Mouse (Mus musculus) kidney, embryonic 16.5 days (tissue): ENCODE measurements around the gene Homer1. TPM values are rescaled to one million over a fixed set of nuclear protein-coding genes. Genes with fewer than 3 reads are reported as not detected.
A peak's percentile ranks its signal among the peaks of the same experiment; 100 is the strongest.

Experiments
- ATAC-seq: fragments of 200-750 bp; cut with Nextera tagmentation; 2 replicates; pipeline ENCODE4 v1.8.0; 2017; ENCODE audit warnings: moderate TSS enrichment; ENCODE audit not compliant: low FRiP score, low TSS enrichment
- H3K27ac ChIP-seq: fragments of 300-500 bp; sonication (generic); 2 replicates; pipeline ENCODE4 v1.5.1; 2014; ENCODE audit warnings: low read length
- H3K27me3 ChIP-seq: fragments of 300-500 bp; sonication (generic); 2 replicates; pipeline ENCODE4 v1.6.1; 2014; ENCODE audit warnings: low read length, control low read depth, mixed read lengths; ENCODE audit not compliant: insufficient read depth
- H3K36me3 ChIP-seq: fragments of 300-500 bp; sonication (generic); 2 replicates; pipeline ENCODE4 v1.6.1; 2014; ENCODE audit warnings: low read length, control low read depth, mixed read lengths; ENCODE audit not compliant: insufficient read depth
- H3K4me1 ChIP-seq: fragments of 300-500 bp; sonication (generic); 2 replicates; pipeline ENCODE4 v1.6.1; 2014; ENCODE audit warnings: low read length, control low read depth, mixed read lengths; ENCODE audit not compliant: insufficient read depth
- H3K4me2 ChIP-seq: fragments of 300-500 bp; sonication (generic); replicated peaks from 2 replicates; pipeline ENCODE4 v1.6.1; 2014; ENCODE audit warnings: low read depth, low read length
- H3K4me3 ChIP-seq: fragments of 300-500 bp; sonication (generic); 2 replicates; pipeline ENCODE4 v1.5.1; 2014; ENCODE audit warnings: mild to moderate bottlenecking, low read length
- H3K9ac ChIP-seq: fragments of 300-500 bp; sonication (generic); replicated peaks from 2 replicates; pipeline ENCODE4 v1.6.1; 2014; ENCODE audit warnings: low read length
- H3K9me3 ChIP-seq: fragments of 300-500 bp; sonication (generic); 2 replicates; pipeline ENCODE4 v1.6.1; 2016; ENCODE audit warnings: low read length, control low read depth
- WGBS: fragments of 180-500 bp; shearing (Covaris S2); extraction: QIAGEN DNeasy Blood & Tissue Kit; methylation state at CpG from one replicate; pipeline ENCODE4 v1.1.7; 2014; 5-methylcytosine and 5-hydroxymethylcytosine counted together
- polyA plus RNA-seq: library from polyadenylated mRNA; unstranded; fragments of >200 nt; fragmentation: Nextera tagmentation; extraction: Ambion mirVana; gene quantifications from 2 replicates; pipeline ENCODE4 v1.2.1, GENCODE M21; 2015

The Homer1 gene
- polyA plus RNA-seq, 1 experiment from 2014 or later = 3.2 TPM

GRCm38 (mm10) chr13:93418292-93418691 is 118.9 kb downstream of the Homer1 start:
- Histone ChIP-seq H3K4me3 (no peak overlapping the region), H3K9me3 (no peaks in the 10 kb centered on the region), H3K4me2 (no peak overlapping the region), H3K4me1 (no peaks in the 10 kb centered on the region), H3K9ac (no peak overlapping the region), H3K27ac (no peak overlapping the region), H3K27me3 (no peaks in the 10 kb centered on the region), H3K36me3 (no peaks in the 10 kb centered on the region)
- 88% methylated on average over 2 of the region's 2 CpGs for WGBS
- ATAC-seq = no peak

- H3K9me3 ChIP-seq = no peaks in the 10 kb centered on the region
- H3K4me1 ChIP-seq = no peaks in the 10 kb centered on the region
- ATAC-seq = no peak
- WGBS = 69% methylated on average over 2 of the region's 2 CpGs
- no peak overlapping the region for H3K4me2 ChIP-seq
- H3K27ac ChIP-seq = no peak overlapping the region
- no peak overlapping the region for H3K9ac ChIP-seq
- H3K27me3 ChIP-seq = no peaks in the 10 kb centered on the region
- H3K36me3 ChIP-seq = no peaks in the 10 kb centered on the region
- no peak overlapping the region for H3K4me3 ChIP-seq
These were observed 120.3 kb downstream of the Homer1 start for GRCm38 (mm10) chr13:93419779-93420178.

DNA sequence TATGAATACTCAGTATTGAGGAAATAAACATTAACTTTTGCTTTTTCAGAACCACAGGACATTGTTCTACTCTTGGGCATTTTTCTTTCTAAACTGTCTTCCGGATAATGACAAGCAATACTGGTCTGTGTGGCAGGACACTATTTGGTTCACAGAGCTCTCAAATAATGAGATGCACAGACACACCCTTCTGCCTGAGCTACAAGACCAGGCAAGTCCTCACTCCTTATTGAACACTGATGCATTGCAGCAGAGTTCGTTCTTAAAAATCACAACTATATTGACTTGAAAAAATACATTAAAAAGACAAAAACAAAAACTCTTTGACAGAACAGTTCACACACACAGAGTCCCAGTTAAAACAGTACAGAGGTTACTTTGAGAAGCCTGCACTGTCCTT is 123.8 kb downstream of the Homer1 start:
- no peaks in the 10 kb centered on the region for H3K36me3 ChIP-seq
- no peak overlapping the region for H3K4me3 ChIP-seq
- H3K4me1 ChIP-seq = no peaks in the 10 kb centered on the region
- H3K27me3 ChIP-seq = no peaks in the 10 kb centered on the region
- no peak overlapping the region for H3K9ac ChIP-seq
- WGBS = 83% methylated on average over 2 of the region's 2 CpGs
- H3K4me2 ChIP-seq = no peak overlapping the region
- ATAC-seq = no peak
- H3K9me3 ChIP-seq = no peaks in the 10 kb centered on the region
- no peak overlapping the region for H3K27ac ChIP-seq

DNA sequence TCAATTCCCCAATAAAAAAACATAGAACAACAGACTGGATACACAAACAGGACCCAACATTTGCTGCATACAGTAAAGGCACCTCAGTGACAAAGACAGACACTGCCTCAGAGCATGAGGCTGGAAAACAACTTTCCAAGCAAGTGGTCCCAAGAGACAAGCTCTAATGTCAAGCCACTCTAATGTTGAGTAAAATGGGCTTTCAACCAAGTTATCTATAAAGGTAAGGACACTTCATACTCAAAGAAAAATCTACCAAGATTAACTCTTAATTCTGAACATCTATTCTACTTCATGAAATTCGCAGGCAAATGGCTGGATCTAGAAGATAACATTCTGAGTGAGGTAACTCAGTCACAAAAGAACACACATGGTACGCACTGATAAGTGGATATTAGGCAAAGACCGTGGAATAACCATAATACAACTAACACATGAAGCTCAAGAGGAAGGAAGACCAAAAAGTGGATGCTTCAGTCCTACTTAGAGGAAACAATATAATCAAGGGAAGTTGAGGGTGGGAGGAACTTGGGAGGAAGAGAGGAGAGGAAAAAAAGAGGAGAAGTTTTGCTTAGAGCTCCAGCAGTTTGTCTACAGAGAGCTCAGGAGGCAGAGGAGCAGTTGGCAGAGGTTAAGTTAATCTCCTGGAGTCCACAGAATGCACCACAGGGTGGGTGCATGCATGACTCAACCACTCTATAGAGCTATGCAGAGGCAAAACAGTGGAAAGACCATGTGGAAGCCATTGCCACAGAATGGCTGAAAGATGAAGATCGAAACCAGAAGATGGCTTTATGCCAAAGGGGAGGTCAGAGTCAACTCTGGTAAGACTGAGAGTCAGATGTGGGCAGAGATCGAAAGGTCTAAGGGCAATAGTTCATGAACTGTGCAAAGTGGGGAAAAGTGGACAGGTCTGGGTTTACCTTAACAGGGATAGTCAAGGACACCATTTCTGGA is 128.8 kb downstream of the Homer1 start:
- Histone ChIP-seq H3K4me3 (no peak overlapping the region), H3K9ac (no peak overlapping the region), H3K4me2 (no peak overlapping the region), H3K27ac (no peak overlapping the region), H3K9me3 (no peaks in the 10 kb centered on the region), H3K4me1 (no peaks in the 10 kb centered on the region), H3K36me3 (0 out of 2 replicates have a peak, but pooled peaks cover 10% of the 10 kb centered on the region), H3K27me3 (no peaks in the 10 kb centered on the region)
- WGBS = 92% methylated on average over 5 of the region's 5 CpGs
- ATAC-seq = no peak

DNA sequence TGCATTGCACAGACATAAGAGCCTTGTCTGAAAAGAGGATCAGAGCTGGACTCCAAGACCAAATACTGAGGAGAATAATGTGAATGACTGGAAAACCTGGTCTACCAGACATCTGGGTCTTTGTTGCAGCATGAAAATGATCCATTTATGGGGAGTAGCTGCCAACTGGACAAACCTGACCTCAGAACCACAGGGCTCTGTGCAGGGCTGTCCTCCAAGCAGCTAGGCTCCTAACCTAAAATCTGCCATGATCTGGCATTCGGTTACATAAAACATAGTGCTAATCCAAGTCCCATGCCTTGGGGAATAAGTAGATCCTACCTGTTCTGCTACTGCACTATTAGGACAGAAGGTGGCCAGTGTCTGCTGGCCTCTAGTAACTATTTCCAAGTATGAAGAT is 129.8 kb downstream of the Homer1 start:
- no peak overlapping the region for H3K4me3 ChIP-seq
- 89% methylated on average over 1 of the region's 1 CpGs for WGBS
- ATAC-seq = no peak
- H3K27me3 ChIP-seq = no peaks in the 10 kb centered on the region
- no peaks in the 10 kb centered on the region for H3K9me3 ChIP-seq
- no peaks in the 10 kb centered on the region for H3K4me1 ChIP-seq
- H3K9ac ChIP-seq = no peak overlapping the region
- peaks cover 10% of the 10 kb centered on the region; the same call in 1 of the 2 replicates for H3K36me3 ChIP-seq
- H3K4me2 ChIP-seq = no peak overlapping the region
- H3K27ac ChIP-seq = no peak overlapping the region

DNA sequence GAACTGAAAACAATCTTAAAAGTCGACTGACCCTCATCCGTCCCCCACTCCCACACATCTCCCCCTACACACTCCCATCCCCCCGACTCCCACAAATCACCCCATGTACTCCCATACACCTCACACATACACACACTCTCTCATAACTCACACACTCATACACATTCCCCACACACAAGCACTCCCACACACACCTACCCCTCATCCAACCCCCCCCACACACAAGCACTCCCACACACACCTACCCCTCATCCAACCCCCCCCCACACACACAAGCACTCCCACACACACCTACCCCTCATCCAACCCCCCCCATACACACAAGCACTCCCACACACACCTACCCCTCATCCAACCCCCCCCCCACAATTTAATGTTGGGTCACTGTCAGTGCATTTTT is 140.7 kb downstream of the Homer1 start:
- Histone ChIP-seq H3K4me3 (no peak overlapping the region), H3K27me3 (no peaks in the 10 kb centered on the region), H3K4me2 (no peak overlapping the region), H3K9me3 (no peaks in the 10 kb centered on the region), H3K9ac (no peak overlapping the region), H3K4me1 (no peaks in the 10 kb centered on the region), H3K27ac (no peak overlapping the region), H3K36me3 (peaks cover 18% of the 10 kb centered on the region; the same call in 1 of the 2 replicates)
- peak; percentile 81 for ATAC-seq
- WGBS = 40% methylated on average over 3 of the region's 3 CpGs

- no peak overlapping the region for H3K27ac ChIP-seq
- H3K36me3 ChIP-seq = peaks cover 17% of the 10 kb centered on the region
- H3K4me3 ChIP-seq = no peak overlapping the region
- H3K9ac ChIP-seq = no peak overlapping the region
- no peak for ATAC-seq
- WGBS = 97% methylated on average over 6 of the region's 6 CpGs
- H3K9me3 ChIP-seq = no peaks in the 10 kb centered on the region
- no peaks in the 10 kb centered on the region for H3K27me3 ChIP-seq
- H3K4me1 ChIP-seq = no peaks in the 10 kb centered on the region
- H3K4me2 ChIP-seq = no peak overlapping the region
These were observed 153.8 kb downstream of the Homer1 start for GRCm38 (mm10) chr13:93453275-93453674.

Other genes starting within 250 kb of the Homer1 start
- gene Cmya5, start 154.9 kb upstream of the Homer1 start, polyA plus RNA-seq = 0.09 and 0.11 TPM in 2 replicates
- gene Tent2, start 107.2 kb upstream of the Homer1 start, polyA plus RNA-seq = 55.4 and 58.3 TPM in 2 replicates
- gene Jmy, start 200.2 kb downstream of the Homer1 start, polyA plus RNA-seq = 3.2 and 3.7 TPM in 2 replicates